ENCODE assay signal across 20 mouse cellular contexts in the genomic region with DNA sequence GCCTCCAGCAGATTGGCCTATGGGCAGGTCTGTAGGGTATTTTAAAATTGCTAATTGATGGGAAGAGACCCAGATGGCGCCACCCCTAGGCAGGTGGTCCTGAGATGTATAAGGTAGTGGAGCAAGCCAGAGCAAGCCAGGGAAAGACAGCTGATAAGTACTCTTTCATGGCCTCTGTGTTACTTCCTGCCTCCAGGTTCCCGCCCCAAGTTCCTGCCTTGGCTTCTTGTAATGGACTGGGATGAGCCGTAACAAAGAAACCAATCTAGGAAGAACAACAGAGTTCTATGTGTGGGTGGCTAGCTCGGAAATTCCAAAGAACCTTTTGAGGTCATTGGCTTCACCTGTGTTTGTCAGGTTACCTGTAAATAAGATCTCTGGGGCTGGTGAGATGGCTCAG. TPM values are rescaled to one million over a fixed set of nuclear protein-coding genes. Genes with fewer than 3 reads are reported as not detected.
DNase-seq lines count a peak whose midpoint lies in the region; TF ChIP-seq lines count a peak whose summit lies in the region.
"Had no signal": no experiment of that assay in that cellular context is flagged by ENCODE, and none has a peak within 500 bp of the region (broad histone marks: within the 10 kb centered on the region; RNA-seq: fewer than 3 reads in every experiment).

No protein-coding gene starts in this region.

- H3K27ac ChIP-seq in ES-Bruce4 (ENCODE audit: insufficient read depth, low read length) (no peak overlapping the region), ES-E14 (ENCODE audit: insufficient read depth, low read depth, low read length, poor library complexity, severe bottlenecking) (0 out of 2 replicates have a peak overlapping the region, but pooled peaks have one; percentile 12)
- H3K27ac ChIP-seq: embryonic facial prominence, embryonic 10.5 days; embryonic facial prominence, embryonic 12.5 days had no signal

- TF ChIP-seq EP300 in ES-Bruce4 (IDR thresholded peaks at IDR 0.05; ENCODE audit: insufficient read depth, low read depth, low read length): peak; percentile 62; the same call in 1 of the 2 replicates

- H3K4me3 ChIP-seq in E14TG2a.4 (replicated peaks; ENCODE audit: low read length) (0 out of 2 replicates have a peak overlapping the region, but pooled peaks have one; percentile 14), ES-Bruce4 (ENCODE audit: low read depth, low read length) (no peak overlapping the region), ES-E14 (ENCODE audit: insufficient read depth in 1 of 2, low read depth in 1 of 2, low read length in 2 of 2, poor library complexity in 1 of 2, severe bottlenecking in 1 of 2) (no peak overlapping the region)
- H3K4me3 ChIP-seq: embryonic facial prominence, embryonic 10.5 days; embryonic facial prominence, embryonic 12.5 days had no signal

- DNase-seq in ES-E14 (ENCODE audit: low read depth, low spot score): peak; percentile 57
- peak; percentile 46 for DNase-seq in WW6 (ENCODE audit: low read depth, low spot score)
- no peak for DNase-seq in spleen, adult 12 weeks (ENCODE audit: low spot score)
- DNase-seq in left cerebral cortex, postnatal 4 days: no peak
- no peak for DNase-seq in cerebellum, adult 11 months
- DNase-seq in c-Kit-positive CD71-positive TER-119-positive erythroid progenitor cells, embryonic 14.5 days (ENCODE audit: low spot score): no peak
- DNase-seq: adrenal gland, adult 8-10 months; adrenal gland, postnatal 14 days; adrenal gland, postnatal 36 days; cerebellum, adult 11-12 months; cerebellum, adult 2 months; cerebellum, adult 9-10 months; cerebellum, postnatal 10 days; cerebellum, postnatal 25 days; forebrain, postnatal 0 days had no signal

- TF ChIP-seq POLR2A in ES-Bruce4 (IDR thresholded peaks at IDR 0.05; ENCODE audit: insufficient read depth, low read length): no peak

- H3K9me3 ChIP-seq in E14TG2a.4 (ENCODE audit: low read length) (no peaks in the 10 kb centered on the region), ES-Bruce4 (replicated peaks; ENCODE audit: control insufficient read depth, insufficient read depth, low read length, poor library complexity, severe bottlenecking) (no peaks in the 10 kb centered on the region), ES-E14 (ENCODE audit: control insufficient read depth, insufficient read depth, low read depth, low read length) (no peaks in the 10 kb centered on the region)
- H3K9me3 ChIP-seq: embryonic facial prominence, embryonic 10.5 days; embryonic facial prominence, embryonic 12.5 days had no signal

- H3K9ac ChIP-seq in ES-Bruce4 (ENCODE audit: low read depth, poor library complexity, severe bottlenecking): no peak overlapping the region
- H3K9ac ChIP-seq in ES-E14 (ENCODE audit: insufficient read depth, low read depth, low read length, poor library complexity, severe bottlenecking): no peak overlapping the region
- H3K9ac ChIP-seq: embryonic facial prominence, embryonic 12.5 days; forebrain, postnatal 0 days had no signal

- H3K27me3 ChIP-seq in E14TG2a.4 (ENCODE audit: insufficient read depth, low read length) (peaks cover 17% of the 10 kb centered on the region), ES-Bruce4 (ENCODE audit: control insufficient read depth, insufficient read depth, low read length, poor library complexity, severe bottlenecking) (no peaks in the 10 kb centered on the region)
- H3K27me3 ChIP-seq: embryonic facial prominence, embryonic 12.5 days had no signal

- H3K4me1 ChIP-seq in E14TG2a.4 (replicated peaks; ENCODE audit: low read depth, low read length) (peaks cover 62% of the 10 kb centered on the region), ES-Bruce4 (ENCODE audit: control insufficient read depth, insufficient read depth, low read length) (no peaks in the 10 kb centered on the region), ES-E14 (ENCODE audit: control insufficient read depth in 2 of 2, insufficient read depth in 2 of 2, low read length in 2 of 2, poor library complexity in 1 of 2) (peaks cover 3 to 14% of the 10 kb centered on the region in 2 experiments; a peak in 3 of 4 replicates)

- in situ Hi-C loops in ES-E14 (cut with MboI; ENCODE audit: low sequenced_read_pairs in 2 of 2, unreplicated experiment in 2 of 2): no loop called here

- TF ChIP-seq CTCF in E14TG2a.4 (conservative IDR thresholded peaks at IDR 0.05; ENCODE audit: low read length) (no peak), ES-Bruce4 (IDR thresholded peaks at IDR 0.05; ENCODE audit: low read depth, low read length) (no peak)

- intact Hi-C loops in left cerebral cortex, postnatal 4 days (cut with DNase I): no loop called here

- H3K36me3 ChIP-seq in E14TG2a.4 (ENCODE audit: insufficient read depth, low read length) (no peaks in the 10 kb centered on the region), ES-Bruce4 (ENCODE audit: control insufficient read depth, insufficient read depth, low read length, poor library complexity, severe bottlenecking) (no peaks in the 10 kb centered on the region), ES-E14 (ENCODE audit: control insufficient read depth, insufficient read depth, low read length, poor library complexity, severe bottlenecking) (no peaks in the 10 kb centered on the region)
- H3K36me3 ChIP-seq: embryonic facial prominence, embryonic 10.5 days; embryonic facial prominence, embryonic 12.5 days had no signal

TF ChIP-seq in ES-E14, 5 proteins besides CTCF, POLR2A, EP300 and RAD21:
- no peak for TF ChIP-seq ZC3H11A (IDR thresholded peaks at IDR 0.05; ENCODE audit: borderline replicate concordance, low read depth, low read length)
- no peak for TF ChIP-seq MAFK (IDR thresholded peaks at IDR 0.05; ENCODE audit: insufficient read depth, low read depth, low read length)
- no peak for TF ChIP-seq CHD2 (IDR thresholded peaks at IDR 0.05; ENCODE audit: low read depth, low read length)
- TF ChIP-seq HCFC1 (IDR thresholded peaks at IDR 0.05; ENCODE audit: borderline replicate concordance, insufficient read depth, low read length): no peak
- no peak for TF ChIP-seq ZNF384 (IDR thresholded peaks at IDR 0.05; ENCODE audit: low read depth, low read length)

RNA-seq across cellular contexts. Expression of a gene that starts 44.3 kb away (rescaled TPM):
- polyA plus RNA-seq in ES-Bruce4 (2011; ENCODE audit: insufficient read depth, insufficient read length, low read depth, missing spikeins): 140 and 149 TPM in 2 replicates
- total RNA-seq in ES-E14 (2012; rRNA removed): 27.4 and 38.6 TPM in 2 replicates
- 100 to 1,000 TPM; 263 to 268 TPM for total RNA-seq in left cerebral cortex, postnatal 4 days (2021)

RNA-seq across cellular contexts. Expression of a gene that starts 49.5 kb away (rescaled TPM):
- 0.33 and 0.85 TPM in 2 replicates for polyA plus RNA-seq in ES-Bruce4 (2011; ENCODE audit: insufficient read depth, insufficient read length, low read depth, missing spikeins)
- total RNA-seq in ES-E14 (2012; rRNA removed): 0.31 and 0.48 TPM in 2 replicates
- 1 to 10 TPM; 5.4 to 7.6 TPM for total RNA-seq in left cerebral cortex, postnatal 4 days (2021)
- polyA plus RNA-seq: C2C12 had no signal

Comparison
In these comparisons a context has a peak if more than half of its experiments do, and no peak if none do; other contexts are left out.
1. DNase-seq: peak in ES-E14 (single experiment) and WW6 (single experiment); none in spleen, adult 12 weeks (single experiment), left cerebral cortex, postnatal 4 days (single experiment), cerebellum, adult 11 months (single experiment) and c-Kit-positive CD71-positive TER-119-positive erythroid progenitor cells, embryonic 14.5 days (single experiment).